Mouse (Mus musculus) liver, embryonic 11.5 days (tissue): ENCODE data around the gene Zfp879. TPM values are rescaled to one million over a fixed set of nuclear protein-coding genes. Genes with fewer than 3 reads are reported as not detected.

Experiments
- ATAC-seq: fragments of 200-750 bp; cut with Nextera tagmentation; replicated peaks from 2 replicates; pipeline ENCODE4 v1.8.0; 2017; ENCODE audit warnings: moderate number of reproducible peaks, mild to moderate bottlenecking, moderate TSS enrichment, moderate library complexity; ENCODE audit not compliant: low FRiP score
- DNase-seq: peaks from one replicate; pipeline ENCODE4 v3.0.0-alpha.2; 2017; ENCODE audit warnings: low spot score
- H3K27ac ChIP-seq: fragments of 300-500 bp; sonication (generic); 2 replicates; pipeline ENCODE4 v1.5.1; 2014; ENCODE audit warnings: mild to moderate bottlenecking, low read depth, low read length, control low read depth
- H3K27me3 ChIP-seq: fragments of 300-500 bp; sonication (generic); replicated peaks from 2 replicates; pipeline ENCODE4 v1.6.1; 2014; ENCODE audit warnings: low read length, mixed read lengths; ENCODE audit not compliant: control insufficient read depth, insufficient read depth
- H3K36me3 ChIP-seq: fragments of 300-500 bp; sonication (generic); 2 replicates; pipeline ENCODE4 v1.6.1; 2014; ENCODE audit warnings: mild to moderate bottlenecking, low read length, moderate library complexity, mixed read lengths; ENCODE audit not compliant: control insufficient read depth, insufficient read depth
- H3K4me1 ChIP-seq: fragments of 300-500 bp; sonication (generic); replicated peaks from 2 replicates; pipeline ENCODE4 v1.6.1; 2014; ENCODE audit warnings: low read length, mixed read lengths; ENCODE audit not compliant: control insufficient read depth, insufficient read depth
- H3K4me2 ChIP-seq: fragments of 300-500 bp; sonication (generic); 2 replicates; pipeline ENCODE4 v1.6.1; 2014; ENCODE audit warnings: mild to moderate bottlenecking, control low read depth, moderate library complexity
- H3K4me3 ChIP-seq: fragments of 300-500 bp; sonication (generic); 2 replicates; pipeline ENCODE4 v1.5.1; 2014; ENCODE audit warnings: low read depth, low read length, control low read depth
- H3K9ac ChIP-seq: fragments of 300-500 bp; sonication (generic); 2 replicates; pipeline ENCODE4 v1.6.1; 2014; ENCODE audit warnings: low read depth, low read length, control low read depth
- H3K9me3 ChIP-seq: fragments of 300-500 bp; sonication (generic); 2 replicates; pipeline ENCODE4 v1.6.1; 2016; ENCODE audit warnings: low read length, inconsistent platforms, mixed read lengths; ENCODE audit not compliant: control insufficient read depth
- WGBS: fragments of 180-500 bp; shearing (Covaris S2); extraction: QIAGEN DNeasy Blood & Tissue Kit; methylation state at CpG from one replicate; pipeline ENCODE4 v1.1.7; 2014; 5-methylcytosine and 5-hydroxymethylcytosine counted together
- polyA plus RNA-seq: library from polyadenylated mRNA; unstranded; fragments of >200 nt; fragmentation: Nextera tagmentation; extraction: Ambion mirVana; gene quantifications from 2 replicates; pipeline ENCODE4 v1.2.1, GENCODE M21; 2014

Zfp879 gene
- polyA plus RNA-seq, result 0.09 and 0.36 TPM in 2 replicates

- DNase-seq (peak; percentile 84), ATAC-seq (peak; percentile 91)
- 21% methylated on average over 22 of the region's 22 CpGs for WGBS
- H3K9me3 ChIP-seq, result no peaks in the 10 kb centered on the region
- peak within 1 kb of the TSS; percentile 13; the same call in 1 of the 2 replicates for H3K27ac ChIP-seq
- H3K4me2 ChIP-seq, result peak within 1 kb of the TSS; percentile 80
- H3K4me1 ChIP-seq, result peaks cover 6% of the 10 kb centered on the region; the same call in 1 of the 2 replicates
- peak within 1 kb of the TSS; percentile 50 for H3K4me3 ChIP-seq
- H3K27me3 ChIP-seq, result no peaks in the 10 kb centered on the region
- peak within 1 kb of the TSS; percentile 73 for H3K9ac ChIP-seq
- no peaks in the 10 kb centered on the region for H3K36me3 ChIP-seq
Measured at GRCm38 (mm10) chr11:50841023-50841735, at the start of gene Zfp879. Gene Zfp879 (minus strand): TSS chr11:50841552.

DNA sequence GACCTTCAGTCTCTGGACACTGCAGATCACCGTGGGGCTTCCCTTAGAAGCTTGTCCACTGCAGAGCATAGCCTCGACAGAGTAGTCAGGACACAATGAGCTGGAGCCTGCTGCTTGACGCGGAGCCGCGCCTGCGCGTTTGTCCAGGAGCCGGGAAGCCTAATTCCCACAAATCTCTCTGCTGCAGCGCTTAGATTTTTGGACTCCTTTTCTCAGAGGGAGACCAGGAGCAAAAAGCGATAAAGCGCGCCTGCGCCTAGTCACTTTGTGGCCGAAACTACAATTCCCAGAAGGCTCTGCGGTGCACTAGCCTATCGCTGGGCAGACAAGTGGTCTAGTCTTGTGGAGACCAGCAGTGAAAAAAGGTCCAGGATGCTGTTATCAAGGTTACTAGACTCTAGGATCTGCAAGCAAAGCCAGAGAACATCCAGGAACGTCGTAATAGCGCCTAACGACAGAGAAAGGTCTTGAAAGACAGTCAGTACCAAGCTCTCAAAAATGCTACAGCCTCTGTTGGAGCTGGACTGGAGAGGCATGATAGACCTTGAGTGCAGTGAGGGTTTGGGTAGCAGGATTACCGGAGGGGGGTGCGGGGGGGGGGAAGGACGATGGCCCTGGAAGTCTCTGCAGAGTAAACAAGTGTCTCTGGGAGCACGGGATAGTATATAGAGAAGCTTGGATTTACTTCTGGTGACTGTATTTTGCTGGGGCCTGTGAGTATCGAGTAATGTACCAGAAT lies 46.2 kb upstream of the Zfp879 start, which contains the start of gene Zfp454:
TSS of gene Zfp454 (minus strand) at position 262 of the 739 bp plus-strand sequence.
- DNase-seq (peak; percentile 62), ATAC-seq (peak; percentile 74)
- Histone ChIP-seq H3K27ac (no peak within 1 kb of the TSS), H3K4me1 (no peaks in the 10 kb centered on the region), H3K36me3 (no peaks in the 10 kb centered on the region), H3K9me3 (no peaks in the 10 kb centered on the region), H3K9ac (peak within 1 kb of the TSS; percentile 57; the same call in 1 of the 2 replicates), H3K27me3 (no peaks in the 10 kb centered on the region), H3K4me3 (peak within 1 kb of the TSS; percentile 46), H3K4me2 (peak within 1 kb of the TSS; percentile 60)
- 7% methylated on average over 26 of the region's 26 CpGs for WGBS

DNA sequence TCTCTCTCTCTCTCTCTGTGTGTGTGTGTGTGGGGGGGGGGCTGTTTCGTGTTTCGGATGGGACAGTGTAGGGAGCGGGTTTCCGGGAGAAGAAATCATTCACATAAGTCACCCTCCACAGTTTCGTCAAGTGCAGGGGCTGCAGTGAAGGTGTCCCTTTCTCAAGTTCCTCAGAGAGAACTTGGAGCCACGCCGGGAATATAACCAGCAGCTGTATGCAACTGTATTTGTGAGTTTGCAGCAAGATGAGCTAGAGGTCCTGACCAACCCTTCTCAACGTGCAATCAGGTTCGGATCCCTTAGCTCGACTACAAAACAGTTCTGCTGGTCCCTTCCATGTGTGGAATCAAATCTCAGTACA lies 45.6 kb upstream of the Zfp879 start:
- Histone ChIP-seq H3K4me2 (peak overlapping the region; percentile 60), H3K9ac (peak overlapping the region; percentile 57; the same call in 1 of the 2 replicates), H3K9me3 (no peaks in the 10 kb centered on the region), H3K27ac (no peak overlapping the region), H3K36me3 (no peaks in the 10 kb centered on the region), H3K4me3 (peak overlapping the region; percentile 46), H3K27me3 (no peaks in the 10 kb centered on the region), H3K4me1 (no peaks in the 10 kb centered on the region)
- 39% methylated on average over 10 of the region's 10 CpGs for WGBS
- ATAC-seq (no peak), DNase-seq (no peak)

DNA sequence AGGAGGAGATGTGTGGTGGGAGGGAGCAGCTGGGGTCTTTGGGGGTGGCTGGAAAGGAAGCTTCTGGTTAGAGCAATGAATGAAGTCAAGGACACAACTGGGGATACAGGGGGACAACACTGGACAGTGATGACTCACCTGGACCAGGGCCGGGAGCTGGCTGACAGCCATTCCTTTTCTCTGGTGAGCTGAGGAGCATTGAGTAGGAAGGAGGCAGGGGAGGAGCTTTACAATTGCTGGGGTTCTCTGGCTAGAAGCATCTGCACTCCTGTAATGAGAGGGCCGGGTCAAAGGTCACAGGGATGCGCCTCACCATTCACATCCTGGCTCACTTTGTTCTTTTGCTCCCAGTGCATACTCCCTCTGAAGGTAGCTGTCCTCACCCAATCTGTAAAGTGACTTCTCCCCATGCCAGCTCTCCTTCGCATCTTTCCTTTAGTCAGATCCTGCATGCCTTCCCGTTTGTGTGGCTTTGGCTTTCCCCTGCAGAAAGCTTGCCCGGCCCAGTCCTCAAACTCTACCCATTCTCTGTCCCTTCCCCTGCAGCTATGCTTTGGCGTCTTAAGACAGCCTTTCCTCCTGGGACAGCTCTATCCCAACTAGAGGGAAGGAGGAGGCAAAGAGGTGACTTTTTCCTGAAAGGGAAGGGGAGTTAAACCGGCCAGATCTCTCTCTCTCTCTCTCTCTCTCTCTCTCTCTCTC lies 45.0 kb upstream of the Zfp879 start:
- H3K9me3 ChIP-seq, result no peaks in the 10 kb centered on the region
- ATAC-seq, result no peak
- WGBS, result 45% methylated on average over 8 of the region's 8 CpGs
- H3K4me2 ChIP-seq, result peak overlapping the region; percentile 60
- DNase-seq, result no peak
- no peak overlapping the region for H3K9ac ChIP-seq
- no peak overlapping the region for H3K27ac ChIP-seq
- H3K27me3 ChIP-seq, result no peaks in the 10 kb centered on the region
- no peaks in the 10 kb centered on the region for H3K4me1 ChIP-seq
- H3K4me3 ChIP-seq, result peak overlapping the region; percentile 46; the same call in 1 of the 2 replicates
- no peaks in the 10 kb centered on the region for H3K36me3 ChIP-seq

DNA sequence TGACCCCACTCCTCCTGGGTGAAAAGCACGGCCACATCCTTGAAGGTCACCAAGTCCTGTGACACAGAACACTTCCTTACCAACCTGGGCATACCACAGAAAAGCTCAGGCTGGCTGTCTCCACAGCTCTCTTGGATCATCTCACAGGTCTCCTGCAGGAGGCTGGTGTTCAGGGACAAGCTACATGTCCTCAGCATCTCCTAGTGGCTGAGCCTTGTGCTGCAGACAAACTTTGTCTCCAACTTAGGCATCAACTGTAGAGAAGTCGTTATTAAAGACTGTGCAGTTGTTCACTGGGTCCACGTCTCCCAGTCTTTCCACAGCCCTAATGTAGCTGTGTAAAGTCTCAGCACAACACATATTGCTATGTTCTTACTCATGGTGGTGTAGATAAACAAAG lies 42.4 kb upstream of the Zfp879 start:
- H3K9me3 ChIP-seq, result no peaks in the 10 kb centered on the region
- H3K4me3 ChIP-seq, result no peak overlapping the region
- H3K4me1 ChIP-seq, result no peaks in the 10 kb centered on the region
- 56% methylated on average over 3 of the region's 3 CpGs for WGBS
- peaks cover 3% of the 10 kb centered on the region; the same call in 1 of the 2 replicates for H3K36me3 ChIP-seq
- no peak overlapping the region for H3K4me2 ChIP-seq
- no peaks in the 10 kb centered on the region for H3K27me3 ChIP-seq
- no peak for ATAC-seq
- no peak overlapping the region for H3K9ac ChIP-seq
- no peak for DNase-seq
- H3K27ac ChIP-seq, result no peak overlapping the region

- Histone ChIP-seq H3K9ac (no peak overlapping the region), H3K4me3 (no peak overlapping the region), H3K4me1 (no peaks in the 10 kb centered on the region), H3K27me3 (no peaks in the 10 kb centered on the region), H3K27ac (no peak overlapping the region), H3K4me2 (no peak overlapping the region), H3K9me3 (no peaks in the 10 kb centered on the region), H3K36me3 (peaks cover 11% of the 10 kb centered on the region)
- DNase-seq, result no peak
- WGBS, result 75% methylated on average over 3 of the region's 3 CpGs
- ATAC-seq, result no peak
Measured at GRCm38 (mm10) chr11:50878641-50879040, 37.3 kb upstream of the Zfp879 start.

GRCm38 (mm10) chr11:50850989-50851601 lies 9.7 kb upstream of the Zfp879 start:
- no peaks in the 10 kb centered on the region; the same call in 1 of the 2 replicates for H3K4me1 ChIP-seq
- no peaks in the 10 kb centered on the region for H3K9me3 ChIP-seq
- H3K4me2 ChIP-seq, result peak overlapping the region; percentile 72
- no peak overlapping the region for H3K27ac ChIP-seq
- WGBS, result 1% methylated on average over 71 of the region's 72 CpGs
- H3K36me3 ChIP-seq, result no peaks in the 10 kb centered on the region
- no peak for ATAC-seq
- peak overlapping the region; percentile 42 for H3K4me3 ChIP-seq
- no peak overlapping the region for H3K9ac ChIP-seq
- DNase-seq, result no peak
- peaks cover 56% of the 10 kb centered on the region for H3K27me3 ChIP-seq

GRCm38 (mm10) chr11:50850177-50850735 lies 8.9 kb upstream of the Zfp879 start, which contains the start of gene Grm6:
Gene Grm6 (plus strand): TSS chr11:50850685.
- Histone ChIP-seq H3K9me3 (no peaks in the 10 kb centered on the region), H3K4me3 (peak within 1 kb of the TSS; percentile 42), H3K27me3 (peaks cover 56% of the 10 kb centered on the region), H3K27ac (no peak within 1 kb of the TSS), H3K9ac (no peak within 1 kb of the TSS), H3K4me1 (no peaks in the 10 kb centered on the region; the same call in 1 of the 2 replicates), H3K4me2 (peak within 1 kb of the TSS; percentile 72), H3K36me3 (no peaks in the 10 kb centered on the region)
- ATAC-seq (no peak), DNase-seq (no peak)
- 4% methylated on average over 11 of the region's 11 CpGs for WGBS
